8 mouse cellular contexts compared by ENCODE assay signal in the genomic region with DNA sequence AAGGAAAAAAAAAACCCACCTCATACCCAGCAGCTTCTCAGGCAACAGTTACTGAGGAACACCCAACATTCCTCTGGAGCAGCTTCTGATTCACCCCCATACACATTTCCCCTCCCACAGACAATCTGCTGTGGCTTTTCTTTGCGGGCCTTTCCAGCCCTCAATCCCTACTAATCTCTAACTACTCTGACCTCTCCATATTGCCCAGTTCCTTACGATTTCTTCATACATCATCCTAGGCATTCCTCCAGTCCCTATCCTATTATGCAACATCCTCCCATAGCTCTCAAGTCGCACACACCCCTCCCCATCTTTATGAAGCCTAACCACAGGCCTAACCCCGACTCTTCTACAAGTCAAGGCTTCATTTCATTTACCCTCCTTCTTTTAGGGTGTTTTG. TPM values are rescaled to one million over a fixed set of nuclear protein-coding genes. Genes with fewer than 3 reads are reported as not detected.
DNase-seq lines count a peak whose midpoint lies in the region; ATAC-seq lines count a peak whose summit lies in the region.

No protein-coding gene starts in this region.

- no peaks in the 10 kb centered on the region for H3K9me3 ChIP-seq in erythroblast, embryonic 14.5 days (ENCODE audit: control insufficient read depth, low read length)
- H3K9me3 ChIP-seq in neural tube, embryonic 15.5 days (replicated peaks): no peaks in the 10 kb centered on the region

- H3K36me3 ChIP-seq in erythroblast, embryonic 14.5 days (ENCODE audit: control insufficient read depth): peaks cover 33% of the 10 kb centered on the region
- no peaks in the 10 kb centered on the region for H3K36me3 ChIP-seq in neural tube, embryonic 15.5 days

- H3K4me3 ChIP-seq in erythroblast, embryonic 14.5 days (replicated peaks): peak overlapping the region; percentile 87
- H3K4me3 ChIP-seq in neural tube, embryonic 15.5 days (replicated peaks): peak overlapping the region; percentile 97

- H3K4me1 ChIP-seq in erythroblast, embryonic 14.5 days (ENCODE audit: control insufficient read depth): peaks cover 67% of the 10 kb centered on the region
- H3K4me1 ChIP-seq in neural tube, embryonic 15.5 days: peaks cover 25% of the 10 kb centered on the region

- no peaks in the 10 kb centered on the region for H3K27me3 ChIP-seq in erythroblast, embryonic 14.5 days (ENCODE audit: control insufficient read depth)
- no peaks in the 10 kb centered on the region for H3K27me3 ChIP-seq in neural tube, embryonic 15.5 days (replicated peaks)

- H3K4me2 ChIP-seq in neural tube, embryonic 15.5 days: peak overlapping the region; percentile 77

- peak; percentile 53 to 65 for DNase-seq in right cerebral cortex, adult 2 months (ENCODE audit: low spot score in 2 of 2)
- no peak for DNase-seq in right cerebral cortex, postnatal 4 days
- DNase-seq in layer of hippocampus, postnatal 36 days: peak; percentile 54 to 67
- DNase-seq in c-Kit-positive CD71-positive TER-119-positive erythroid progenitor cells, embryonic 14.5 days (ENCODE audit: low spot score): no peak
- DNase-seq in gastrocnemius, postnatal 10 days: no peak

- H3K27ac ChIP-seq in neural tube, embryonic 15.5 days (replicated peaks): 0 out of 2 replicates have a peak overlapping the region, but pooled peaks have one; percentile 5

- WGBS in neural tube, embryonic 15.5 days: 63% methylated on average over 4 of the region's 4 CpGs

- ATAC-seq in erythroblast, adult 5-6 weeks (replicated peaks; ENCODE audit: low FRiP score, poor library complexity, severe bottlenecking): no peak
- no peak for ATAC-seq in neural tube, embryonic 15.5 days (ENCODE audit: low FRiP score)

- peak overlapping the region; percentile 95 for H3K9ac ChIP-seq in neural tube, embryonic 15.5 days (replicated peaks)

RNA-seq across cellular contexts. Expression of a gene that starts 1.6 kb away (rescaled TPM):
- 1.5 and 2.3 TPM in 2 replicates for polyA plus RNA-seq in erythroblast, embryonic 14.5 days (2012)
- total RNA-seq in erythroblast, adult 5-6 weeks (2015; ENCODE audit: low replicate concordance): 31.5 and 42.4 TPM in 2 replicates
- total RNA-seq in erythroblast, adult 5-6 weeks (2017; ENCODE audit: low replicate concordance): 71.0 and 81.5 TPM in 2 replicates
- total RNA-seq in layer of hippocampus, postnatal 36 days (2021): 10 to 100 TPM; 62.3 to 64.0 TPM
- 15.5 and 16.5 TPM in 2 replicates for polyA plus RNA-seq in neural tube, embryonic 15.5 days (2015; fragmentation: Nextera tagmentation; extraction: Ambion mirVana)
- total RNA-seq in gastrocnemius, postnatal 10 days (2021): 10 to 100 TPM; 20.1 to 22.8 TPM

RNA-seq across cellular contexts. Expression of a gene that starts 5.7 kb away (rescaled TPM):
- polyA plus RNA-seq in erythroblast, embryonic 14.5 days (2012): 16.8 and 18.2 TPM in 2 replicates
- 8.5 and 19.4 TPM in 2 replicates for total RNA-seq in erythroblast, adult 5-6 weeks (2015; ENCODE audit: low replicate concordance)
- total RNA-seq in erythroblast, adult 5-6 weeks (2017; ENCODE audit: low replicate concordance): 14.6 and 18.8 TPM in 2 replicates
- 10 to 100 TPM; 43.9 to 46.0 TPM for total RNA-seq in layer of hippocampus, postnatal 36 days (2021)
- polyA plus RNA-seq in neural tube, embryonic 15.5 days (2015; fragmentation: Nextera tagmentation; extraction: Ambion mirVana): 142 and 151 TPM in 2 replicates
- 10 to 100 TPM; 41.0 to 49.1 TPM for total RNA-seq in gastrocnemius, postnatal 10 days (2021)

RNA-seq across cellular contexts. Expression of a gene that starts 19.2 kb away (rescaled TPM):
- not detected in 2 replicates for polyA plus RNA-seq in erythroblast, embryonic 14.5 days (2012)
- total RNA-seq in erythroblast, adult 5-6 weeks (2015; ENCODE audit: low replicate concordance): not detected in 2 replicates
- total RNA-seq in erythroblast, adult 5-6 weeks (2017; ENCODE audit: low replicate concordance): 0.17 and 3.3 TPM in 2 replicates
- 1 to 10 TPM in 1 of 2 experiments, under 1 TPM in 1; 0.96 to 1.1 TPM for total RNA-seq in layer of hippocampus, postnatal 36 days (2021)
- polyA plus RNA-seq in neural tube, embryonic 15.5 days (2015; fragmentation: Nextera tagmentation; extraction: Ambion mirVana): 1.3 and 1.5 TPM in 2 replicates
- total RNA-seq in gastrocnemius, postnatal 10 days (2021): 100 to 1,000 TPM; 423 to 469 TPM

RNA-seq across cellular contexts. Expression of a gene that starts 28.7 kb away (rescaled TPM):
- 0.63 and 0.86 TPM in 2 replicates for polyA plus RNA-seq in erythroblast, embryonic 14.5 days (2012)
- total RNA-seq in erythroblast, adult 5-6 weeks (2015; ENCODE audit: low replicate concordance): 36.4 and 39.0 TPM in 2 replicates
- 38.9 and 39.8 TPM in 2 replicates for total RNA-seq in erythroblast, adult 5-6 weeks (2017; ENCODE audit: low replicate concordance)
- 10 to 100 TPM; 49.5 to 50.4 TPM for total RNA-seq in layer of hippocampus, postnatal 36 days (2021)
- polyA plus RNA-seq in neural tube, embryonic 15.5 days (2015; fragmentation: Nextera tagmentation; extraction: Ambion mirVana): 86.7 and 88.4 TPM in 2 replicates
- total RNA-seq in gastrocnemius, postnatal 10 days (2021): 10 to 100 TPM; 35.5 to 40.8 TPM

RNA-seq across cellular contexts. Expression of a gene that starts 28.8 kb away (rescaled TPM):
- 0.90 and 1.1 TPM in 2 replicates for polyA plus RNA-seq in erythroblast, embryonic 14.5 days (2012)
- total RNA-seq in erythroblast, adult 5-6 weeks (2015; ENCODE audit: low replicate concordance): 7.7 and 12.1 TPM in 2 replicates
- total RNA-seq in erythroblast, adult 5-6 weeks (2017; ENCODE audit: low replicate concordance): 11.7 and 13.7 TPM in 2 replicates
- 10 to 100 TPM; 16.8 to 18.1 TPM for total RNA-seq in layer of hippocampus, postnatal 36 days (2021)
- 38.1 and 46.0 TPM in 2 replicates for polyA plus RNA-seq in neural tube, embryonic 15.5 days (2015; fragmentation: Nextera tagmentation; extraction: Ambion mirVana)
- 1 to 10 TPM; 6.0 to 6.7 TPM for total RNA-seq in gastrocnemius, postnatal 10 days (2021)

Comparison
In these comparisons a context has a peak if more than half of its experiments do, and no peak if none do; other contexts are left out.
1. DNase-seq: peak in right cerebral cortex, adult 2 months (2 of 2) and layer of hippocampus, postnatal 36 days (2 of 2); none in right cerebral cortex, postnatal 4 days (single experiment), c-Kit-positive CD71-positive TER-119-positive erythroid progenitor cells, embryonic 14.5 days (single experiment) and gastrocnemius, postnatal 10 days (single experiment).
2. RNA of a gene that starts 19.2 kb away (total RNA-seq): 423 to 469 TPM in gastrocnemius, postnatal 10 days; 0.96 to 1.1 TPM in layer of hippocampus, postnatal 36 days and 0.17 to 3.3 TPM in erythroblast, adult 5-6 weeks; every median in the first group is over 10 times any median in the second.